Mouse (Mus musculus) small intestine, adult 2 months (tissue): ENCODE measurements at regions not wholly inside any gene's neighbourhood (a gene's known extent, or its start where the extent isn't known, plus 50 kb on each side); places are given as distances from the start of the nearest gene placed in this dataset.

Experiments
- H3K27ac ChIP-seq: fragments of 200-500 bp; 2 replicates; pipeline ENCODE4 v1.5.1; 2012; ENCODE audit warnings: low read depth, low read length, control low read depth, inconsistent platforms; ENCODE audit not compliant: insufficient read depth
- H3K27me3 ChIP-seq: fragments of 200-500 bp; 2 replicates; pipeline ENCODE4 v1.6.1; 2012; ENCODE audit warnings: mild to moderate bottlenecking, moderate library complexity, low read length, inconsistent platforms; ENCODE audit not compliant: control insufficient read depth, insufficient read depth
- H3K36me3 ChIP-seq: fragments of 200-500 bp; 2 replicates; pipeline ENCODE4 v1.6.1; 2012; ENCODE audit warnings: mild to moderate bottlenecking, low read length, control low read depth, inconsistent platforms; ENCODE audit not compliant: control insufficient read depth, insufficient read depth
- H3K4me1 ChIP-seq: fragments of 200-500 bp; 2 replicates; pipeline ENCODE4 v1.6.1; 2012; ENCODE audit warnings: low read length, inconsistent platforms, mixed read lengths; ENCODE audit not compliant: control insufficient read depth, insufficient read depth, insufficient read length
- H3K4me3 ChIP-seq: fragments of 200-500 bp; 2 replicates; pipeline ENCODE4 v1.5.1; 2012; ENCODE audit warnings: low read depth, mild to moderate bottlenecking, control low read depth, inconsistent platforms, low read length, moderate library complexity
- CTCF ChIP-seq: fragments of 200-500 bp; IDR thresholded peaks from 2 replicates; pipeline ENCODE4 v1.5.1; 2012; ENCODE audit warnings: low read depth, mild to moderate bottlenecking, control low read depth, inconsistent platforms, low read length, moderate library complexity, mixed read lengths; ENCODE audit not compliant: insufficient replicate concordance, insufficient read length; ENCODE audit errors: extremely low read depth
- POLR2A ChIP-seq: fragments of 200-500 bp; IDR thresholded peaks from 2 replicates; pipeline ENCODE4 v1.6.1; 2012; ENCODE audit warnings: low read depth, mild to moderate bottlenecking, control low read depth, inconsistent platforms, low read length, moderate library complexity
- WGBS: fragments of 180-500 bp; shearing (Covaris S2); methylation state at CpG from one replicate; pipeline ENCODE4 v1.1.7; 2018; 5-methylcytosine and 5-hydroxymethylcytosine counted together

GRCm38 (mm10) chr13:90325226-90325625 lies 235.8 kb upstream of the Xrcc4 start:
- WGBS = 81% methylated on average over 3 of the region's 3 CpGs

GRCm38 (mm10) chr13:90313209-90313978 lies 224.0 kb upstream of the Xrcc4 start:
- no peaks in the 10 kb centered on the region for H3K27me3 ChIP-seq
- H3K4me3 ChIP-seq = no peak overlapping the region
- H3K36me3 ChIP-seq = no peaks in the 10 kb centered on the region
- H3K27ac ChIP-seq = no peak overlapping the region
- no peak for TF ChIP-seq CTCF
- WGBS = 88% methylated on average over 9 of the region's 9 CpGs
- no peaks in the 10 kb centered on the region for H3K4me1 ChIP-seq

More at GRCm38 (mm10) chr13:90325226-90325625, 235.8 kb upstream of the Xrcc4 start:
- H3K4me1 ChIP-seq = no peaks in the 10 kb centered on the region
- no peaks in the 10 kb centered on the region for H3K36me3 ChIP-seq
- TF ChIP-seq POLR2A (no peak), CTCF (no peak)
- no peak overlapping the region for H3K27ac ChIP-seq
- no peak overlapping the region for H3K4me3 ChIP-seq
- no peaks in the 10 kb centered on the region for H3K27me3 ChIP-seq

DNA sequence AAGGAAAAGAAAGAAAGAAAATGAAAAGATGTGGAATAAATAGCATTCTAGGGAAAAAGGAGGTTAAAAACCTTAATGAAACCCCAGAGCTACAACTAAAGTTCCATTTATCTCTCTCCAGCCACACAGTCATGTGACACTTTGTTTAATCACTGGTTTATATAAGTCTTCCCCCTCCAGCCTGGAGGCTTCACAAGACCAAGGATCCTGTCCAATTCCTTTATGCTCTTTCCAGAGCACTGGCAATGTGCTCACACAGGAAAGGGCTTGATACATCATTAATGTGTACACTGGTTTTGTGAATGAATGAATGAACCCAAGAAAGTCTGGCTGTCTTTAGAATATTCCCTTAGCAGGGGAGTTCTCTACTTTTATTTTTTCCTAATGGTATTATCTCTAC lies 221.1 kb upstream of the Xrcc4 start:
- no peaks in the 10 kb centered on the region for H3K27me3 ChIP-seq
- no peak overlapping the region for H3K27ac ChIP-seq
- H3K4me3 ChIP-seq = no peak overlapping the region
- no peaks in the 10 kb centered on the region for H3K4me1 ChIP-seq
- H3K36me3 ChIP-seq = no peaks in the 10 kb centered on the region
- TF ChIP-seq CTCF (no peak), POLR2A (no peak)

GRCm38 (mm10) chr13:90300481-90300880 lies 211.1 kb upstream of the Xrcc4 start:
- no peaks in the 10 kb centered on the region for H3K4me1 ChIP-seq
- H3K4me3 ChIP-seq = no peak overlapping the region
- H3K27me3 ChIP-seq = no peaks in the 10 kb centered on the region
- TF ChIP-seq POLR2A = no peak
- no peak for TF ChIP-seq CTCF
- 54% methylated on average over 3 of the region's 3 CpGs for WGBS
- no peaks in the 10 kb centered on the region for H3K36me3 ChIP-seq
- no peak overlapping the region for H3K27ac ChIP-seq

GRCm38 (mm10) chr13:90294648-90295007 lies 205.2 kb upstream of the Xrcc4 start:
- Histone ChIP-seq H3K4me3 (no peak overlapping the region), H3K27ac (no peak overlapping the region), H3K27me3 (no peaks in the 10 kb centered on the region), H3K4me1 (no peaks in the 10 kb centered on the region), H3K36me3 (no peaks in the 10 kb centered on the region)
- TF ChIP-seq POLR2A = no peak
- no peak for TF ChIP-seq CTCF
- WGBS = 85% methylated on average over 5 of the region's 5 CpGs

GRCm38 (mm10) chr13:90293697-90294647 lies 204.6 kb upstream of the Xrcc4 start:
- H3K27ac ChIP-seq = no peak overlapping the region
- H3K4me1 ChIP-seq = no peaks in the 10 kb centered on the region
- H3K27me3 ChIP-seq = no peaks in the 10 kb centered on the region
- TF ChIP-seq CTCF (no peak), POLR2A (no peak)
- H3K4me3 ChIP-seq = no peak overlapping the region
- WGBS = 71% methylated on average over 10 of the region's 10 CpGs
- H3K36me3 ChIP-seq = no peaks in the 10 kb centered on the region

GRCm38 (mm10) chr13:90292905-90293304 lies 203.5 kb upstream of the Xrcc4 start:
- TF ChIP-seq POLR2A = no peak
- no peak for TF ChIP-seq CTCF
- Histone ChIP-seq H3K4me1 (no peaks in the 10 kb centered on the region), H3K4me3 (no peak overlapping the region), H3K27ac (no peak overlapping the region), H3K36me3 (no peaks in the 10 kb centered on the region), H3K27me3 (no peaks in the 10 kb centered on the region)
- WGBS = 61% methylated on average over 4 of the region's 4 CpGs
